Mouse (Mus musculus) heart, embryonic 13.5 days (tissue): Measurements from ENCODE around the gene Prkag2. TPM values are rescaled to one million over a fixed set of nuclear protein-coding genes. Genes with fewer than 3 reads are reported as not detected.
"Not testable (repeated sequence)": the region's sequence is repeated elsewhere in the genome, so short reads cannot be mapped to it uniquely, and the experiment has no call there.

ENCODE experiments used
- ATAC-seq: fragments of 200-750 bp; cut with Nextera tagmentation; 2 replicates; pipeline ENCODE4 v1.8.0; 2017; ENCODE audit warnings: moderate TSS enrichment; ENCODE audit not compliant: insufficient number of reproducible peaks, low FRiP score, low TSS enrichment; ENCODE audit errors: extremely low read depth
- H3K27ac ChIP-seq: fragments of 300-500 bp; sonication (generic); replicated peaks from 2 replicates; pipeline ENCODE4 v1.5.1; 2015; ENCODE audit warnings: moderate library complexity, mild to moderate bottlenecking, inconsistent platforms
- H3K27me3 ChIP-seq: fragments of 300-500 bp; sonication (generic); replicated peaks from 2 replicates; pipeline ENCODE4 v1.6.1; 2015; ENCODE audit warnings: mild to moderate bottlenecking, inconsistent platforms
- H3K36me3 ChIP-seq: fragments of 300-500 bp; sonication (generic); 2 replicates; pipeline ENCODE4 v1.6.1; 2015; ENCODE audit warnings: mild to moderate bottlenecking, inconsistent platforms
- H3K4me1 ChIP-seq: fragments of 300-500 bp; sonication (generic); 2 replicates; pipeline ENCODE4 v1.6.1; 2015; ENCODE audit warnings: inconsistent platforms
- H3K4me2 ChIP-seq: fragments of 300-500 bp; sonication (generic); 2 replicates; pipeline ENCODE4 v1.6.1; 2015; ENCODE audit warnings: inconsistent platforms, mild to moderate bottlenecking, moderate library complexity
- H3K4me3 ChIP-seq: fragments of 300-500 bp; sonication (generic); 2 replicates; pipeline ENCODE4 v1.5.1; 2015; ENCODE audit warnings: moderate library complexity, mild to moderate bottlenecking, inconsistent platforms
- H3K9ac ChIP-seq: fragments of 300-500 bp; sonication (generic); 2 replicates; pipeline ENCODE4 v1.6.1; 2015; ENCODE audit warnings: inconsistent platforms, mild to moderate bottlenecking, moderate library complexity
- H3K9me3 ChIP-seq: fragments of 300-500 bp; sonication (generic); 2 replicates; pipeline ENCODE4 v1.6.1; 2016; ENCODE audit warnings: inconsistent platforms
- WGBS: fragments of 180-500 bp; shearing (Covaris S2); methylation state at CpG from one replicate; pipeline ENCODE4 v1.1.7; 2015; ENCODE audit warnings: mixed read lengths; 5-methylcytosine and 5-hydroxymethylcytosine counted together
- polyA plus RNA-seq: library from polyadenylated mRNA; unstranded; fragments of >200 nt; fragmentation: Nextera tagmentation; extraction: Ambion mirVana; gene quantifications from 2 replicates; pipeline ENCODE4 v1.2.1, GENCODE M21; 2015

Gene Prkag2
- polyA plus RNA-seq, 1 experiment from 2014 or later, result 83.7 TPM

DNA sequence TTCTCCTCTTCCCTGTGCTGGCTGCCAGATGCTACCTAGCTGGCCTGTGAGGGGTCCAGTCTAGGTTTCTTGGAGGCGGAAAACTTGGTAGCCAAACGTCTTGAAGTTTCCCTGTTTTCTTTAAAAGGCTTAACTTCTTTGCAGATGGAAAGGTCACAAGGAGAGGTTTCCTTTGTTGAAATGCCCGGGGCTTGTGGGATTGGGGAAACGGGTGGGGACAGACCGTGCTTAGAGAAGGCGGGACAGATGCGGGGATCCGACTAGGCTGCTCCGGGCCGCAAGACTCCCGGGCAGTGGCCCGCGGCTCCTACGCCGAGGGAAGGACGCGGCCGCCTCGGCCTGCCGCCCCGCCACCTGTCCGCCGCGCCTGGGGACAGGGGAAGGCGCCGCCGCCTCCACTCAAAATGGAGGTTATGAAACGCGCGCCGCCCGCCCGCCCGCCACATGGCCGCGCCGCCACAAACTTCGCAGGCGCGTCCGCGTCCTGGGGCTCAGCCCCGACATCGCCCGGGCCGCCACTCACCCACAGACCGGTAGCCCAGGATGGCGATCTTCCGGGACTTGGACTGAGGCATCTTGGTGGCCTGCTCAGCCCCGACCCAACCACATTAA, 258.7 kb downstream of the Prkag2 start:
- ATAC-seq, result peak; percentile 32
- H3K9ac ChIP-seq, result peak overlapping the region; percentile 99
- H3K4me1 ChIP-seq, result peaks cover 54% of the 10 kb centered on the region
- no peaks in the 10 kb centered on the region for H3K9me3 ChIP-seq
- no peaks in the 10 kb centered on the region for H3K27me3 ChIP-seq
- no peaks in the 10 kb centered on the region for H3K36me3 ChIP-seq
- peak overlapping the region; percentile 96 for H3K4me2 ChIP-seq
- H3K4me3 ChIP-seq, result peak overlapping the region; percentile 98
- peak overlapping the region; percentile 100 for H3K27ac ChIP-seq
- 0% methylated on average over 36 of the region's 50 CpGs for WGBS

DNA sequence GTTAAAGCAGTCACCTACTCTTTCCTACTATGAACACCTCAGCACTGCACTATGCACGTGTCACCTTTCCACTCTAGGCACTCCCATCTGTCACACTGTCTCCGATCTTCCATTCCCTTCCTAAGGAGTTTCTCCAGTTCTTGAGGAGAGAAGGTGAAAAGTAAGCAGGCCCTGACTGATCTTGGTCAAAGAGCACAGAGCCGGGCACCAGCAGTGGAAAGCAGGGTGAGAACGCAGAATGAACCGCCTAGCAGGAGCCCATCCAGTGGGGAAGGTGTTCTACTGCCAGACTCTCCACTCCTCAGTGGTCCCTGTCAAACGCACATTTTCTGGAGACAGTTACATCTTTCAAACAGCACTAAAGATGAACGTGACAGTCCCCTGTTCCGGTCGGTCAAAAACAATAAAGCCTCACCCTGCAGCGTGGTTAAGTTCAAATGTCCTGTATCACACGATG, 259.4 kb downstream of the Prkag2 start:
- H3K4me2 ChIP-seq, result peak overlapping the region; percentile 96
- H3K9me3 ChIP-seq, result no peaks in the 10 kb centered on the region
- peak overlapping the region; percentile 100 for H3K27ac ChIP-seq
- H3K4me1 ChIP-seq, result peaks cover 59% of the 10 kb centered on the region
- no peaks in the 10 kb centered on the region for H3K27me3 ChIP-seq
- peak overlapping the region; percentile 98 for H3K4me3 ChIP-seq
- ATAC-seq, result no peak
- peak overlapping the region; percentile 99 for H3K9ac ChIP-seq
- H3K36me3 ChIP-seq, result no peaks in the 10 kb centered on the region
- 9% methylated on average over 11 of the region's 11 CpGs for WGBS

DNA sequence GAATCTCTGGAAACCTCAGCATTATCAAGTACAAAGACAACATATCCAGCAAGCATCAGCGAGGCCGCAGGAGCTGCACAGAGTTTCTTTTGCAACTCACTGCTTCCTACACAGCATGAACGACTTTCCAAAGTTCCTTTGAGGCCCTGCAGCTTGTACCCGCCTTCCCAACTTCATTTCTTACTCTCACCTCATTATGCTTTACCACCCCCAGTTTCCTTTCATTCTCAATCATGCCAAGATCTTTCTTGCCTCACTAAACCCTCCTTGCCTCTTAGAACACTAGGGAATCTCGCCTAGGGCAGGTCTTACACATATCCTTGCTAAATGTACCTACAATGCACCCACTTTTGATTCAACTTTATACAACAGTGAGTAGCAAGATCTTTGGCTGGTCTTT, 266.0 kb downstream of the Prkag2 start:
- 76% methylated on average over 5 of the region's 5 CpGs for WGBS
- H3K9me3 ChIP-seq, result no peaks in the 10 kb centered on the region
- peaks cover 63% of the 10 kb centered on the region for H3K4me1 ChIP-seq
- no peaks in the 10 kb centered on the region for H3K27me3 ChIP-seq
- ATAC-seq, result no peak
- H3K36me3 ChIP-seq, result no peaks in the 10 kb centered on the region
- no peak overlapping the region for H3K4me2 ChIP-seq
- H3K9ac ChIP-seq, result no peak overlapping the region
- H3K4me3 ChIP-seq, result no peak overlapping the region
- H3K27ac ChIP-seq, result no peak overlapping the region

DNA sequence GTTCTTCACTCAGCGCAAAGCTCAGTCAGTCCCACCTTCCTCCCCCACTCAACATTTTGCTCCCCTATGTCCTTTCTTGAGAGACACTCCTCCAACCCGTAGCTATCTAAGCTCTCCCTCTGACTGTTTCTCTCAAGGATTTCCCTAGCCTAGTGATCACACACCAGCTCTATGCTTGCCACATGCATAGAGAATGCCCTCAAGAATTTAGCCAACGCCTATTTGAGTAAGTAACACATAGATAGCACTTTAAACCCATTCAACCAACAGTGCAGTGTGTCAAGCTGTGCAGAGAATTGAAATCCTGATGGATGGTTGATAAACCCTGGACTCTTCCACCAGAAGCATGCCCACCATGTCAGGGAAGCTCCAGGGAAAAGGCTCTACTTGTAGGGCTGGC, 268.5 kb downstream of the Prkag2 start:
- 58% methylated on average over 3 of the region's 3 CpGs for WGBS
- Histone ChIP-seq H3K36me3 (no peaks in the 10 kb centered on the region), H3K4me1 (peaks cover 62% of the 10 kb centered on the region), H3K4me2 (no peak overlapping the region), H3K27me3 (no peaks in the 10 kb centered on the region), H3K9me3 (no peaks in the 10 kb centered on the region), H3K4me3 (no peak overlapping the region), H3K9ac (no peak overlapping the region), H3K27ac (no peak overlapping the region)
- ATAC-seq, result no peak

DNA sequence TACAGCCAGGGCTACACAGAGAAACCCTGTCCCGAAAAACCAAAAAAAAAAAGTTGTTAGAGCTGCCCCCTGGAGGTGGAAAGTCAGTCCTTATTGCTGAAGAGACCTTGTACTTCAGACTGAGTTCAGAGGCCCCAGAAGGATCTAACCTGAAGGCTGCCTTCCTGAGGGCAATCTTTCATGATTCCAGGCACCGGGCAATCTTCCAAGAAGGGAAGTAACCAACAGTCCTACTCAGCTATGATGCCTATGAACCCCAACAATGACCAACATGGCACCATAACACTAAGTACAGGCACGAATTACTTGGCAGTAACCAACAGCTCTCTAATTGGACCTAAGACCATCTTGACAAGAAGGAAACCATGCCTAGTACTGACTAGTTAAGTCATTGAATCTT, 272.0 kb downstream of the Prkag2 start:
- Histone ChIP-seq H3K9ac (no peak overlapping the region), H3K4me3 (no peak overlapping the region), H3K9me3 (no peaks in the 10 kb centered on the region), H3K4me1 (peaks cover 76% of the 10 kb centered on the region), H3K27me3 (no peaks in the 10 kb centered on the region), H3K4me2 (no peak overlapping the region), H3K27ac (no peak overlapping the region), H3K36me3 (no peaks in the 10 kb centered on the region)
- WGBS, result 92% methylated on average over 3 of the region's 3 CpGs
- no peak for ATAC-seq

DNA sequence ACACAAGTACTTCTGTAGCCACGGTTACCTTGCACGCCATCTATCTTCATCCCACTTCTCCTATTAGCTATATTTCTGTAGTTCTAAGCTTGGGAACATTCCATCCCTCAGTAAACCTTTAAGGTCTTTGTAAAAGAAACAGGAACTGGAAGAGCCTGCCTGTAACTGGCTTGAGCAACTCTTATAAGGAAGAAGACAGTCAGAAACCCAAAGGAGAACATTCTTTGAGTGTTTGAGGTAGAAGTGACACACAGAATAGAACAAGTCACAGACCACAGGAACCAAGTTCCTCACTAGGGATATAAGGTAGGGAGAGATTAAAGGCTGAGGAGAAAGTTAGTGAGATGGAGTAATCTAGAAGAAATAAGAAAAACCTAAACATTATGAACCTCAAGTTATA, 273.3 kb downstream of the Prkag2 start:
- H3K9me3 ChIP-seq, result no peaks in the 10 kb centered on the region
- no peak overlapping the region for H3K9ac ChIP-seq
- H3K4me3 ChIP-seq, result no peak overlapping the region
- 67% methylated on average over 2 of the region's 2 CpGs for WGBS
- no peaks in the 10 kb centered on the region for H3K27me3 ChIP-seq
- peaks cover 70% of the 10 kb centered on the region for H3K4me1 ChIP-seq
- ATAC-seq, result no peak
- H3K4me2 ChIP-seq, result no peak overlapping the region
- H3K36me3 ChIP-seq, result no peaks in the 10 kb centered on the region
- H3K27ac ChIP-seq, result no peak overlapping the region

DNA sequence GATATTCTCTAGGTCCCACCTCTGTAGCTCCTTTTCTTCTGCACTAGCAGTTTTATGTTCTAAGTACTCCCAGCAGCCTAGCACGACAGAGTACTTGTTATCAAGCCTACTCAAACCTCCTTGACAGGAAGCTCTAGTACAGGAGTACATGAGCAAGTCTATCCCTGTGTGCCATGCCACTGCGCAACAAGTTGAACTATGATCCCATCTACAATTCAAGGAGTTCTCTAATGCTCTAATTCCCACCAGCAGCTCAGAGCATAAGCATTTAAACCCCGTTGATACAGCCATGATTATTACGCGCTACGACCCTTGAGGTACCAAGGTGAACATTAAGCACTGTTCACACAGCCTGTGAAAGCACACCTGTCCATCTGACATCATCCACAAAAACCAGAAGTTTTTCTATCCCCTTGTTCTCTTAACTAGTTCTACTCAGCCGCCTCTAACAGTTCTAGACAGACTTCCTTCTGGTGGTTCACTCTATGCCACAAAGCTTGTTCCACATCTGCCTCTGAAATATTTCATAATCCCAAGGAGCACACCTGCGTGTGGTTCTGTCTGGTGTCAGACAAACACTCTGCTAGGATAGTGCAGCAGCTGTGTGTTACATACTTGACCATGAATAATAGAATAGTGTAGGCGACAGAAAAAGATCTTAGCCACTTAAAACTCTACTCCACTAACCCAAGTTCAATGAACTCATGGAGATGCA, 274.2 kb downstream of the Prkag2 start:
- 76% methylated on average over 9 of the region's 9 CpGs for WGBS
- Histone ChIP-seq H3K4me1 (peaks cover 71% of the 10 kb centered on the region), H3K4me2 (peak overlapping the region; percentile 42), H3K9ac (peak overlapping the region; percentile 21; the same call in 1 of the 2 replicates), H3K4me3 (no peak overlapping the region), H3K27ac (peak overlapping the region; percentile 64), H3K9me3 (no peaks in the 10 kb centered on the region), H3K36me3 (no peaks in the 10 kb centered on the region), H3K27me3 (no peaks in the 10 kb centered on the region)
- no peak for ATAC-seq

DNA sequence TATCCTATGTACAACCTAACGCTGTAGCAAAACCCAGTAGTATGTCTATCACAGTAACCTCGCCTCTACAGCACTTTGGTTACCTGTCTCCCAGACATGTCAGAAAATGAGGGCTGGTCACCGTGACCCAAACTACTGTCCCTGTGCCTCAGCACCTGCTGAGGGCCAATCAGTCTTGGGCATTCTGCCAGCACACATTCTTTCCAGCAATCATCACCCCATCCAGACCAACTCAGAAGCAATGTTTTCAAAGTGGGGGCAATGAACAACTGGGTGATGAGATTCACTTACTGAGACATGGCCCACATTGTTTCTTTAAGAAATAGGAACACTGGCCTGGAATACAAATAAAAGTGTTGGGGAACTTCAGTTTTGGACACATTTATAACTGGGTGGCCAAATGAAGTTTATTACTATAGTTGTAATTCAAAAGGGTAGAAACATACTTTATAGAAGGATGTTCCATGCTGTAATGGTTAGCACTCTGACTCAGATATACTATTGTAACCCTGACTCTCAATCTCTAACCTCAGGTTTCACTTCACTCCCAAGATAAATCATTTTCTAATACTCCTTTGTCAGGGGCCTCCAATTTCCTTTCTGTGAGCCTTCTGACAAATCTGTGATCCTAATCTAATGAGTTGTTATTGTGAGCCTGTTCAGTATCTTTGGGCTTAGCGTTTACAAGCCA, 274.9 kb downstream of the Prkag2 start:
- Histone ChIP-seq H3K9me3 (no peaks in the 10 kb centered on the region), H3K36me3 (no peaks in the 10 kb centered on the region), H3K27ac (peak overlapping the region; percentile 64), H3K4me3 (no peak overlapping the region), H3K4me1 (peaks cover 78% of the 10 kb centered on the region), H3K27me3 (no peaks in the 10 kb centered on the region), H3K4me2 (peak overlapping the region; percentile 42), H3K9ac (peak overlapping the region; percentile 21; the same call in 1 of the 2 replicates)
- 50% methylated on average over 4 of the region's 4 CpGs for WGBS
- ATAC-seq, result no peak

DNA sequence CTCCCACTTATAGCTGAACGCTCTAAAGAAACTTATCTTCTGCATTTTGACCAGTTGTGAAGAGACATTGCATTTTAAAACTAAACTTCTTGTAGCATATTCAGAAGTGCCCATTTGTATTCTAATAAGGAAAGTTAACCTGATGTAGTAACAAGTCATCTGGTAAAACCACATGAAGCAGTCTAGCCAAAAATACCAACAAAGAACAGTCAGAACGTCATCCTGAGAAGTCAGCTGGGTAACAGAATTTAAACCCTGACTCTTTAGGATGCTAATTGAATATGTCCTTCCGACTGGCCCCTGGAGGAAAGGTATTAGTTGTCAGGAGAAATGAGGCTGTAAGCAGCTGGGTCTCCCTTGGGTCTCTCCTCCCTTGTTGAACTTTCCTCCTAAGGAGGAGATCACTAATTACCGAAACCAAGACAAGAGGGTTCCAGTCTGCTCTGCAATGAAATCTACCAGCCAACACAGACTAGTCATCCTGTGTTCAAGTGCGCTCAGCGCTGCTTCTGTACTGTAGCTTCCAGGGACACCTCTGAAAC, 276.5 kb downstream of the Prkag2 start:
- Histone ChIP-seq H3K36me3 (0 out of 2 replicates have a peak, but pooled peaks cover 3% of the 10 kb centered on the region), H3K27me3 (no peaks in the 10 kb centered on the region), H3K9me3 (no peaks in the 10 kb centered on the region), H3K9ac (0 out of 2 replicates have a peak overlapping the region, but pooled peaks have one; percentile 29), H3K4me3 (no peak overlapping the region), H3K4me2 (no peak overlapping the region), H3K27ac (peak overlapping the region; percentile 37), H3K4me1 (peaks cover 79% of the 10 kb centered on the region)
- ATAC-seq, result no peak
- WGBS, result 64% methylated on average over 6 of the region's 6 CpGs

DNA sequence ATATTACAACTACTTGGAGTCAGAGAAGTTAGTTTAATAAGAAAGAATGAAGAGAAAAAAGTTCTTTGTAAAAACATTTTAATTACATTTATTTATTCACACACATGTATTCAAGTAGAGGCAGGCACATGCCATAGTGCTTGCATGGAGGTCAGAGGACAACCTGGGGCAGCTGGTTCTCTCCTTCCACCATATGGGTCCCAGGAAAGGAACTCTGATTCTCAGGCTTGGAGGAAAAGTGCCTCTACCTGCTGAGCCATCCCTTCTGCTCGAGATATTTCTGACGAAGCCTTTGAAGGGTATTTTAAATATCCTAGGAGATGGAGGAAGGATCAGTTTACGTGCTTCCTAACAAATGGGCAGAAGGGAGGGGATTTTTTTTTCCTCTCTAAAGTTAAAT, 277.7 kb downstream of the Prkag2 start:
- Histone ChIP-seq H3K4me1 (peaks cover 68% of the 10 kb centered on the region), H3K27ac (no peak overlapping the region), H3K36me3 (peaks cover 7% of the 10 kb centered on the region), H3K4me3 (no peak overlapping the region), H3K9ac (no peak overlapping the region), H3K4me2 (no peak overlapping the region), H3K27me3 (no peaks in the 10 kb centered on the region), H3K9me3 (no peaks in the 10 kb centered on the region)
- WGBS, result 74% methylated on average over 3 of the region's 3 CpGs
- ATAC-seq, result no peak

DNA sequence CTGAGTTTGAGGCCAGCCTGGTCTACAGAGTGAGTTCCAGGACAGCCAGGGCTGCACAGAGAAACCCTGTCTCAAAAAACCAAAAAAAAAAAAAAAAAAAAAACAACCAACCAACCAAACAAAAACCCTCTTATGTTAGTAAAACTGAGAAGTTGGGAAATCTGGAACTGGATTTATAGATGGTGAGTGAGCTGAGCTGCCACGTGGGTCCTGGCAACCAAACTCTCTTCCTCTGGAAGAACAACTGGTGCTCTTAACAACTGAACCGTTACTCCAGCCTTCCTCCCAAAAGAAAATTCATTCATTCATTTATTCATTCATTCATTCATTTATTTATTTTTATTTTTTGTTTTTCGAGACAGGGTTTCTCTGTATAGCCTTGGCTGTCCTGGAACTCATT, 278.2 kb downstream of the Prkag2 start:
- not testable (repeated sequence) for H3K27me3 ChIP-seq, ATAC-seq, H3K9me3 ChIP-seq, H3K4me3 ChIP-seq, H3K27ac ChIP-seq, H3K4me2 ChIP-seq, H3K9ac ChIP-seq
- WGBS, result 83% methylated on average over 3 of the region's 3 CpGs
- Histone ChIP-seq H3K36me3 (peaks cover 10% of the 10 kb centered on the region), H3K4me1 (peaks cover 62% of the 10 kb centered on the region)
